In genomic region chr7:125551766-125552709, GRCm38 (mm10) we compare ENCODE assay signal across 8 mouse cellular contexts. TPM values are rescaled to one million over a fixed set of nuclear protein-coding genes. Genes with fewer than 3 reads are reported as not detected.
DNase-seq lines count a peak whose midpoint lies in the region; ATAC-seq and TF ChIP-seq lines count a peak whose summit lies in the region.

Gene Il4ra, plus strand, starts transcription at chr7:125552120.

- ATAC-seq in embryonic facial prominence, embryonic 14.5 days (ENCODE audit: low read depth): peak; percentile 93
- peak; percentile 89 for ATAC-seq in limb, embryonic 14.5 days (ENCODE audit: low FRiP score, low read depth)
- peak; percentile 81 for ATAC-seq in midbrain, embryonic 16.5 days

- H3K4me2 ChIP-seq in embryonic facial prominence, embryonic 14.5 days (ENCODE audit: low read depth, low read length): peak within 1 kb of the TSS; percentile 93
- H3K4me2 ChIP-seq in limb, embryonic 14.5 days (replicated peaks; ENCODE audit: low read depth, low read length, severe bottlenecking): peak within 1 kb of the TSS; percentile 95
- peak within 1 kb of the TSS; percentile 89 for H3K4me2 ChIP-seq in midbrain, embryonic 16.5 days (ENCODE audit: low read length)

- peak within 1 kb of the TSS; percentile 79 for H3K9ac ChIP-seq in embryonic facial prominence, embryonic 14.5 days (ENCODE audit: low read depth, low read length)
- H3K9ac ChIP-seq in limb, embryonic 14.5 days (ENCODE audit: low read depth, low read length, severe bottlenecking): peak within 1 kb of the TSS; percentile 67
- H3K9ac ChIP-seq in midbrain, embryonic 16.5 days (ENCODE audit: low read depth, low read length): peak within 1 kb of the TSS; percentile 65

- peak within 1 kb of the TSS; percentile 62 for H3K4me3 ChIP-seq in embryonic facial prominence, embryonic 14.5 days (ENCODE audit: low read depth, low read length)
- H3K4me3 ChIP-seq in limb, embryonic 14.5 days (replicated peaks; ENCODE audit: low read length): peak within 1 kb of the TSS; percentile 58
- peak within 1 kb of the TSS; percentile 52 for H3K4me3 ChIP-seq in midbrain, embryonic 16.5 days (ENCODE audit: low read depth, low read length)
- H3K4me3 ChIP-seq in spleen, adult 2 months (ENCODE audit: extremely low read depth, insufficient read depth, insufficient read length): peak within 1 kb of the TSS; percentile 95

- no peak for TF ChIP-seq CTCF in spleen, adult 2 months (IDR thresholded peaks at IDR 0.05; ENCODE audit: extremely low read depth, insufficient read depth, insufficient read length, insufficient replicate concordance)

- no peaks in the 10 kb centered on the region for H3K9me3 ChIP-seq in embryonic facial prominence, embryonic 14.5 days (ENCODE audit: control insufficient read depth, low read length)
- no peaks in the 10 kb centered on the region for H3K9me3 ChIP-seq in limb, embryonic 14.5 days (ENCODE audit: control insufficient read depth, low read length)
- H3K9me3 ChIP-seq in midbrain, embryonic 16.5 days (replicated peaks; ENCODE audit: control insufficient read depth, low read length, poor library complexity, severe bottlenecking): no peaks in the 10 kb centered on the region

- no peaks in the 10 kb centered on the region for H3K36me3 ChIP-seq in embryonic facial prominence, embryonic 14.5 days (ENCODE audit: control insufficient read depth, insufficient read depth, low read length)
- no peaks in the 10 kb centered on the region for H3K36me3 ChIP-seq in limb, embryonic 14.5 days (ENCODE audit: control insufficient read depth, insufficient read depth, low read length)
- no peaks in the 10 kb centered on the region for H3K36me3 ChIP-seq in midbrain, embryonic 16.5 days (ENCODE audit: control insufficient read depth, insufficient read depth, low read length)
- no peaks in the 10 kb centered on the region for H3K36me3 ChIP-seq in spleen, adult 2 months (ENCODE audit: control insufficient read depth, insufficient read depth, low read length)

- H3K4me1 ChIP-seq in embryonic facial prominence, embryonic 14.5 days (ENCODE audit: control insufficient read depth, insufficient read depth, low read length): peaks cover 13% of the 10 kb centered on the region
- H3K4me1 ChIP-seq in limb, embryonic 14.5 days (ENCODE audit: control insufficient read depth, insufficient read depth, low read length): peaks cover 5% of the 10 kb centered on the region
- peaks cover 4% of the 10 kb centered on the region; the same call in 1 of the 2 replicates for H3K4me1 ChIP-seq in midbrain, embryonic 16.5 days (ENCODE audit: control insufficient read depth, insufficient read depth, low read length)
- peaks cover 27% of the 10 kb centered on the region; the same call in 1 of the 2 replicates for H3K4me1 ChIP-seq in spleen, adult 2 months (ENCODE audit: control insufficient read depth, insufficient read depth, insufficient read length)

- 3% methylated on average over 28 of the region's 52 CpGs for WGBS in embryonic facial prominence, embryonic 14.5 days
- WGBS in limb, embryonic 14.5 days: 3% methylated on average over 52 of the region's 52 CpGs
- WGBS in midbrain, embryonic 16.5 days: 2% methylated on average over 52 of the region's 52 CpGs
- WGBS in spleen, adult 2 months: 1% methylated on average over 52 of the region's 52 CpGs

- no peaks in the 10 kb centered on the region for H3K27me3 ChIP-seq in embryonic facial prominence, embryonic 14.5 days (replicated peaks; ENCODE audit: control insufficient read depth, insufficient read depth, low read length)
- H3K27me3 ChIP-seq in limb, embryonic 14.5 days (ENCODE audit: control insufficient read depth, insufficient read depth, low read length): no peaks in the 10 kb centered on the region
- peaks cover 7% of the 10 kb centered on the region for H3K27me3 ChIP-seq in midbrain, embryonic 16.5 days (ENCODE audit: control insufficient read depth, insufficient read depth, low read depth, low read length)
- H3K27me3 ChIP-seq in spleen, adult 2 months (ENCODE audit: control insufficient read depth, insufficient read depth, low read length): no peaks in the 10 kb centered on the region

- TF ChIP-seq POLR2A in limb, embryonic 14.5 days (IDR thresholded peaks at IDR 0.05; ENCODE audit: borderline replicate concordance, extremely low read depth, insufficient read depth, insufficient read length): no peak
- peak; percentile 94 for TF ChIP-seq POLR2A in spleen, adult 2 months (IDR thresholded peaks at IDR 0.05; ENCODE audit: low read depth, low read length)

- peak; percentile 92 for DNase-seq in A20 (ENCODE audit: low read depth, low spot score)
- DNase-seq in adrenal gland, postnatal 4 days (ENCODE audit: low spot score in 2 of 2): peak; percentile 76 to 81
- DNase-seq in embryonic facial prominence, embryonic 14.5 days (ENCODE audit: low spot score): peak; percentile 96
- peak; percentile 95 to 97 for DNase-seq in heart, adult 18-20 months
- peak; percentile 93 for DNase-seq in kidney, adult 18-20 months
- DNase-seq in limb, embryonic 14.5 days (ENCODE audit: low spot score): peak; percentile 69
- peak; percentile 84 to 95 for DNase-seq in spleen, adult 2 months (ENCODE audit: low read depth in 1 of 2, low spot score in 2 of 2)

- H3K27ac ChIP-seq in embryonic facial prominence, embryonic 14.5 days (replicated peaks; ENCODE audit: low read depth, low read length): 0 out of 2 replicates have a peak within 1 kb of the TSS, but pooled peaks have one; percentile 29
- H3K27ac ChIP-seq in limb, embryonic 14.5 days (replicated peaks; ENCODE audit: low read depth, low read length): no peak within 1 kb of the TSS
- no peak within 1 kb of the TSS for H3K27ac ChIP-seq in midbrain, embryonic 16.5 days (ENCODE audit: low read length)
- H3K27ac ChIP-seq in spleen, adult 2 months (ENCODE audit: insufficient read depth, low read length): peak within 1 kb of the TSS; percentile 87

RNA-seq across cellular contexts. Expression of gene Il4ra, which starts in this region (rescaled TPM):
- 10 to 100 TPM; 84.9 TPM for total RNA-seq in adrenal gland, postnatal 4 days (2021)
- 10.2 and 11.4 TPM in 2 replicates for polyA plus RNA-seq in embryonic facial prominence, embryonic 14.5 days (2014; fragmentation: Nextera tagmentation; extraction: Ambion mirVana)
- 10 to 100 TPM; 17.0 to 23.6 TPM for total RNA-seq in heart, adult 18-20 months (2021)
- polyA plus RNA-seq in limb, embryonic 14.5 days (2012; rRNA removed): 8.6 and 11.2 TPM in 2 replicates
- 7.3 and 7.8 TPM in 2 replicates for polyA plus RNA-seq in limb, embryonic 14.5 days (2014; fragmentation: Nextera tagmentation; extraction: Ambion mirVana)
- polyA plus RNA-seq in midbrain, embryonic 16.5 days (2015; fragmentation: Nextera tagmentation; extraction: Ambion mirVana): 5.1 and 5.2 TPM in 2 replicates
- polyA plus RNA-seq in spleen, adult 2 months (2012; rRNA removed): 83.4 and 91.5 TPM in 2 replicates

Comparison
In these comparisons a context has a peak if more than half of its experiments do, and no peak if none do; other contexts are left out.
1. H3K27ac ChIP-seq: peak in embryonic facial prominence, embryonic 14.5 days (single experiment) and spleen, adult 2 months (single experiment); none in limb, embryonic 14.5 days (single experiment) and midbrain, embryonic 16.5 days (single experiment).
2. Peak in every context shown above with its lines, with median percentiles within 50 percentile points of each other: DNase-seq, ATAC-seq, H3K4me2 ChIP-seq, H3K4me3 ChIP-seq and H3K9ac ChIP-seq.